Comparison of ENCODE assay signal across 9 mouse cellular contexts in genomic region chr11:70212896-70213295, GRCm38 (mm10). TPM values are rescaled to one million over a fixed set of nuclear protein-coding genes. Genes with fewer than 3 reads are reported as not detected.
DNase-seq lines count a peak whose midpoint lies in the region; ATAC-seq and TF ChIP-seq lines count a peak whose summit lies in the region.
"Had no signal": no experiment of that assay in that cellular context is flagged by ENCODE, and none has a peak within 500 bp of the region (broad histone marks: within the 10 kb centered on the region; RNA-seq: fewer than 3 reads in every experiment).

No protein-coding gene starts in this region.

- no peak for TF ChIP-seq EP300 in heart, postnatal 0 days (IDR thresholded peaks at IDR 0.05; ENCODE audit: low read depth)

- H3K36me3 ChIP-seq in hindbrain, embryonic 10.5 days: peaks cover 11% of the 10 kb centered on the region
- H3K36me3 ChIP-seq in hindbrain, embryonic 12.5 days: peaks cover 15% of the 10 kb centered on the region
- H3K36me3 ChIP-seq in heart, postnatal 0 days (replicated peaks; ENCODE audit: control insufficient read depth, insufficient read depth, low read length): no peaks in the 10 kb centered on the region

- TF ChIP-seq CTCF in heart, postnatal 0 days (IDR thresholded peaks at IDR 0.05; ENCODE audit: low read depth): peak; percentile 77

- H3K4me1 ChIP-seq in hindbrain, embryonic 10.5 days (replicated peaks): peaks cover 25% of the 10 kb centered on the region
- peaks cover 16% of the 10 kb centered on the region for H3K4me1 ChIP-seq in hindbrain, embryonic 12.5 days
- 0 out of 2 replicates have a peak, but pooled peaks cover 7% of the 10 kb centered on the region for H3K4me1 ChIP-seq in heart, postnatal 0 days (ENCODE audit: control insufficient read depth, insufficient read depth)

- H3K27ac ChIP-seq in hindbrain, embryonic 10.5 days: no peak overlapping the region
- no peak overlapping the region for H3K27ac ChIP-seq in hindbrain, embryonic 12.5 days
- H3K27ac ChIP-seq in heart, postnatal 0 days (ENCODE audit: low read depth): no peak overlapping the region
- H3K27ac ChIP-seq: liver, embryonic 13.5 days had no signal

- WGBS in hindbrain, embryonic 10.5 days: 15% methylated on average over 9 of the region's 9 CpGs
- 19% methylated on average over 9 of the region's 9 CpGs for WGBS in hindbrain, embryonic 12.5 days
- 15% methylated on average over 9 of the region's 9 CpGs for WGBS in heart, postnatal 0 days

- no peaks in the 10 kb centered on the region for H3K9me3 ChIP-seq in hindbrain, embryonic 10.5 days
- H3K9me3 ChIP-seq in hindbrain, embryonic 12.5 days (replicated peaks): no peaks in the 10 kb centered on the region
- no peaks in the 10 kb centered on the region for H3K9me3 ChIP-seq in heart, postnatal 0 days (replicated peaks; ENCODE audit: control insufficient read depth, low read length)
- H3K9me3 ChIP-seq: liver, embryonic 13.5 days had no signal

- no peak overlapping the region for H3K9ac ChIP-seq in hindbrain, embryonic 12.5 days
- H3K9ac ChIP-seq in heart, postnatal 0 days (replicated peaks; ENCODE audit: low read depth, low read length): no peak overlapping the region
- H3K9ac ChIP-seq: liver, embryonic 13.5 days had no signal

- peak; percentile 47 for DNase-seq in hindbrain, embryonic 10.5 days (ENCODE audit: low spot score)
- DNase-seq in brain, adult 2 months (ENCODE audit: low read depth, low spot score): peak; percentile 92
- DNase-seq in heart, postnatal 0 days (ENCODE audit: low spot score): peak; percentile 68
- peak; percentile 85 to 88 for DNase-seq in kidney, postnatal 25 days
- peak; percentile 90 for DNase-seq in lung, postnatal 36 days
- DNase-seq in thymus, postnatal 36 days: peak; percentile 29 to 44
- DNase-seq: liver, embryonic 13.5 days had no signal

- peaks cover 61% of the 10 kb centered on the region for H3K27me3 ChIP-seq in hindbrain, embryonic 10.5 days (ENCODE audit: insufficient read depth, poor library complexity, severe bottlenecking)
- peaks cover 65% of the 10 kb centered on the region for H3K27me3 ChIP-seq in hindbrain, embryonic 12.5 days
- H3K27me3 ChIP-seq in heart, postnatal 0 days (ENCODE audit: control insufficient read depth, insufficient read depth, low read length): peaks cover 52% of the 10 kb centered on the region

- ATAC-seq in hindbrain, embryonic 12.5 days (ENCODE audit: low FRiP score): no peak
- peak; percentile 63 for ATAC-seq in CD4-positive, CD25-positive, alpha-beta regulatory T cell, adult 4 months
- peak; percentile 43; the same call in 1 of the 2 replicates for ATAC-seq in heart, postnatal 0 days (ENCODE audit: insufficient read depth, low read depth)

- no peak overlapping the region for H3K4me2 ChIP-seq in hindbrain, embryonic 12.5 days (replicated peaks)
- H3K4me2 ChIP-seq in heart, postnatal 0 days (ENCODE audit: low read depth, low read length): no peak overlapping the region

- H3K4me3 ChIP-seq in hindbrain, embryonic 10.5 days: no peak overlapping the region
- H3K4me3 ChIP-seq in hindbrain, embryonic 12.5 days: no peak overlapping the region
- no peak overlapping the region for H3K4me3 ChIP-seq in heart, postnatal 0 days (ENCODE audit: low read depth, low read length)

RNA-seq across cellular contexts. Expression of gene Slc16a11, which starts 0.3 kb away (rescaled TPM):
- polyA plus RNA-seq in hindbrain, embryonic 10.5 days (2016; fragmentation: Nextera tagmentation; extraction: Ambion mirVana): 0.93 and 1.5 TPM in 2 replicates
- 2.4 and 2.6 TPM in 2 replicates for polyA plus RNA-seq in hindbrain, embryonic 12.5 days (2016; fragmentation: Nextera tagmentation; extraction: Ambion mirVana)
- polyA plus RNA-seq in CD4-positive, CD25-positive, alpha-beta regulatory T cell, adult 4 months (2017; shearing (Covaris generic)): not detected
- total RNA-seq in heart, postnatal 0 days (2014; rRNA removed; ENCODE audit: low replicate concordance): 3.1 TPM in 1 of 2 replicates, not detected in the other
- polyA plus RNA-seq in heart, postnatal 0 days (2015; fragmentation: Nextera tagmentation; extraction: Ambion mirVana): 0.25 and 0.58 TPM in 2 replicates

RNA-seq across cellular contexts. Expression of gene Slc16a13, which starts 8.0 kb away (rescaled TPM):
- 15.7 and 18.0 TPM in 2 replicates for polyA plus RNA-seq in hindbrain, embryonic 10.5 days (2016; fragmentation: Nextera tagmentation; extraction: Ambion mirVana)
- 16.4 and 20.8 TPM in 2 replicates for polyA plus RNA-seq in hindbrain, embryonic 12.5 days (2016; fragmentation: Nextera tagmentation; extraction: Ambion mirVana)
- 1 to 10 TPM; 2.7 to 3.9 TPM for polyA plus RNA-seq in CD4-positive, CD25-positive, alpha-beta regulatory T cell, adult 4 months (2017; shearing (Covaris generic))
- total RNA-seq in heart, postnatal 0 days (2014; rRNA removed; ENCODE audit: low replicate concordance): 3.1 and 5.5 TPM in 2 replicates
- 4.4 and 4.5 TPM in 2 replicates for polyA plus RNA-seq in heart, postnatal 0 days (2015; fragmentation: Nextera tagmentation; extraction: Ambion mirVana)

RNA-seq across cellular contexts. Expression of gene Bcl6b, which starts 16.7 kb away (rescaled TPM):
- 5.5 and 5.6 TPM in 2 replicates for polyA plus RNA-seq in hindbrain, embryonic 10.5 days (2016; fragmentation: Nextera tagmentation; extraction: Ambion mirVana)
- 5.4 and 8.3 TPM in 2 replicates for polyA plus RNA-seq in hindbrain, embryonic 12.5 days (2016; fragmentation: Nextera tagmentation; extraction: Ambion mirVana)
- polyA plus RNA-seq in CD4-positive, CD25-positive, alpha-beta regulatory T cell, adult 4 months (2017; shearing (Covaris generic)): under 1 TPM; 0.31 to 0.56 TPM
- 12.8 and 44.1 TPM in 2 replicates for total RNA-seq in heart, postnatal 0 days (2014; rRNA removed; ENCODE audit: low replicate concordance)
- 16.8 and 18.9 TPM in 2 replicates for polyA plus RNA-seq in heart, postnatal 0 days (2015; fragmentation: Nextera tagmentation; extraction: Ambion mirVana)

RNA-seq across cellular contexts. Expression of gene 0610010K14Rik, which starts 24.8 kb away (rescaled TPM):
- polyA plus RNA-seq in hindbrain, embryonic 10.5 days (2016; fragmentation: Nextera tagmentation; extraction: Ambion mirVana): 240 and 261 TPM in 2 replicates
- polyA plus RNA-seq in hindbrain, embryonic 12.5 days (2016; fragmentation: Nextera tagmentation; extraction: Ambion mirVana): 197 and 210 TPM in 2 replicates
- 100 to 1,000 TPM; 123 to 141 TPM for polyA plus RNA-seq in CD4-positive, CD25-positive, alpha-beta regulatory T cell, adult 4 months (2017; shearing (Covaris generic))
- total RNA-seq in heart, postnatal 0 days (2014; rRNA removed; ENCODE audit: low replicate concordance): 47.7 and 60.5 TPM in 2 replicates
- polyA plus RNA-seq in heart, postnatal 0 days (2015; fragmentation: Nextera tagmentation; extraction: Ambion mirVana): 96.5 and 102 TPM in 2 replicates

RNA-seq across cellular contexts. Expression of gene Gm21988, which starts 26.7 kb away (rescaled TPM):
- 10.0 and 14.5 TPM in 2 replicates for polyA plus RNA-seq in hindbrain, embryonic 10.5 days (2016; fragmentation: Nextera tagmentation; extraction: Ambion mirVana)
- polyA plus RNA-seq in hindbrain, embryonic 12.5 days (2016; fragmentation: Nextera tagmentation; extraction: Ambion mirVana): 11.3 and 14.6 TPM in 2 replicates
- polyA plus RNA-seq in CD4-positive, CD25-positive, alpha-beta regulatory T cell, adult 4 months (2017; shearing (Covaris generic)): 1 to 10 TPM; 3.3 to 5.3 TPM
- 6.8 and 15.2 TPM in 2 replicates for total RNA-seq in heart, postnatal 0 days (2014; rRNA removed; ENCODE audit: low replicate concordance)
- 7.5 and 8.6 TPM in 2 replicates for polyA plus RNA-seq in heart, postnatal 0 days (2015; fragmentation: Nextera tagmentation; extraction: Ambion mirVana)

Comparison
In these comparisons a context has a peak if more than half of its experiments do, and no peak if none do; other contexts are left out.
1. DNase-seq: peak in every context shown above with its lines; median percentile 92 in brain, adult 2 months; 90 in lung, postnatal 36 days; 86 in kidney, postnatal 25 days; 68 in heart, postnatal 0 days; 47 in hindbrain, embryonic 10.5 days; 36 in thymus, postnatal 36 days.